Mouse (Mus musculus): ENCODE measurements around the gene Zfp715. TPM values are rescaled to one million over a fixed set of nuclear protein-coding genes. Genes with fewer than 3 reads are reported as not detected.
A peak's percentile ranks its signal among the peaks of the same experiment; 100 is the strongest.

Gene Zfp715
- total and polyA plus RNA-seq, 2 experiments from 2014 or later: 13.4 to 21.2 TPM

DNA sequence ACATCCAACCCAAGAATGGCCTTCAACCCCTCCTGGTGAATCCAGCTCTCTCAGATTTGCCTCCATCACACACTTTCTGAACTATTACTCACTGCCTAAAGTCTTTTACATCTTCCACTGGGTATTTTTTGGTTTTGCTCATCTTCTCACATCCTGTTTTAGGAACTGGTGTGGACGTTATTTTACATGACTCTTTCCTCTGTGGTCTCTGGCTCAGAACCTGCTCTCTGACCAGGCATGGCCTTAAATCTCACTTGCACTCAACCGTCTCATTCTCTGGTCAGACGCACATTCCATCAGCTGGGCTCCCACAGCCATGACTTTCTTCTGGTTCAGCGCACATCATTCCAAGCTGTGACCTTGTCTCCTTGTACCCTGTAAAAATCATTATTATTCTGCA lies 27.7 kb upstream of the Zfp715 start:
- ATAC-seq (no peak), DNase-seq (ENCODE audit: low spot score) (no peak)
- Histone ChIP-seq H3K4me3 (ENCODE audit: low read length) (no peak overlapping the region), H3K4me1 (ENCODE audit: insufficient read depth, low read length) (no peaks in the 10 kb centered on the region), H3K4me2 (ENCODE audit: low read depth, low read length) (no peak overlapping the region), H3K27ac (no peak overlapping the region), H3K36me3 (ENCODE audit: insufficient read depth, low read length) (no peaks in the 10 kb centered on the region), H3K9ac (replicated peaks; ENCODE audit: low read length) (no peak overlapping the region), H3K9me3 (ENCODE audit: low read length) (no peaks in the 10 kb centered on the region), H3K27me3 (ENCODE audit: insufficient read depth, low read length) (no peaks in the 10 kb centered on the region)
- TF ChIP-seq CTCF (IDR thresholded peaks at IDR 0.05; ENCODE audit: low read depth): no peak
- WGBS: 77% methylated on average over 4 of the region's 4 CpGs

DNA sequence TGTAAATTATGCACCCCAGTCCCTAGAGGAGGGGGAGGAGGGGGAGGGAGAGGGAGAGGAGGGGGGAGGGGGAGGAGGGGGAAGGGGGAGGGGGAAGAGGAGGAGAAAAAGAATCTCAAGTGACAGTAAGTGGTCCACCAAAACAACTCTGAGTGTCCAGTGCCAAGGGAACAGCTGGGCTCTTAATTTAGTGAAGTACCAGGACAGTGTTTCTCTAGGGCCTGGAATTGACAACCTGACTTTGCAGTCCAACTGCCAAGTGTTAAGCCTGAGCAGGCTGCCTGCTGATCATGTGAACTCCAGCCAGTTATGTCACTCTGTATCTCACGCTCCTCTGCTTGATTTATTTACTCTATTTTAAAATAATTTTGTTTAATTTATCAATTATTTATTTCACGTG lies 20.8 kb upstream of the Zfp715 start:
- TF ChIP-seq CTCF (IDR thresholded peaks at IDR 0.05; ENCODE audit: low read depth): no peak
- Histone ChIP-seq H3K4me3 (ENCODE audit: low read length) (no peak overlapping the region), H3K27ac (no peak overlapping the region), H3K9ac (replicated peaks; ENCODE audit: low read length) (no peak overlapping the region), H3K36me3 (ENCODE audit: insufficient read depth, low read length) (no peaks in the 10 kb centered on the region), H3K4me2 (ENCODE audit: low read depth, low read length) (no peak overlapping the region), H3K4me1 (ENCODE audit: insufficient read depth, low read length) (no peaks in the 10 kb centered on the region), H3K27me3 (ENCODE audit: insufficient read depth, low read length) (no peaks in the 10 kb centered on the region), H3K9me3 (ENCODE audit: low read length) (no peaks in the 10 kb centered on the region)
- ATAC-seq (peak; percentile 62), DNase-seq (ENCODE audit: low spot score) (peak; percentile 58)
- WGBS: 63% methylated on average over 2 of the region's 2 CpGs

DNA sequence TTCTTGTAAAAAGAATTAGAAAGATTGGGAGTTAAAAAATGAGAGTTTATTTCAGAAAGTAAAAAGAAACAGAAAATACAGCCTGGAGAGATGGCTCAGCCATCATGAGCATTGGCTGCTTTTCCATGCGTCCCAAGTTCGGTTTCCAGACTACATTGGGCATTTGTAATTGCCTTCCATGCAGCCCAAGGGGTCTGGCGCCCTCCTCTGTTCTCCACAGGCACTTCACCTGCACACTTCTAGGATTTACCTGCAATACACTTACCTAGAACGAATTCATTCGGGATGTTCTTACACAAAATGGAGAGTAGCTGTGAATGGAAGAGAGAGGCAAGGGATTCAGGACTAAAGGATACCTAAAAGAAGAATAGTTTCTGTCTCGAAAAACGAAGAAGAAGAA lies 20.1 kb upstream of the Zfp715 start:
- Histone ChIP-seq H3K27me3 (ENCODE audit: insufficient read depth, low read length) (no peaks in the 10 kb centered on the region), H3K4me3 (ENCODE audit: low read length) (no peak overlapping the region), H3K9ac (replicated peaks; ENCODE audit: low read length) (no peak overlapping the region), H3K36me3 (ENCODE audit: insufficient read depth, low read length) (no peaks in the 10 kb centered on the region), H3K27ac (no peak overlapping the region), H3K9me3 (ENCODE audit: low read length) (no peaks in the 10 kb centered on the region), H3K4me1 (ENCODE audit: insufficient read depth, low read length) (no peaks in the 10 kb centered on the region), H3K4me2 (ENCODE audit: low read depth, low read length) (no peak overlapping the region)
- 47% methylated on average over 5 of the region's 7 CpGs for WGBS
- ATAC-seq (no peak), DNase-seq (ENCODE audit: low spot score) (no peak)
- TF ChIP-seq CTCF (IDR thresholded peaks at IDR 0.05; ENCODE audit: low read depth): peak; percentile 54

DNA sequence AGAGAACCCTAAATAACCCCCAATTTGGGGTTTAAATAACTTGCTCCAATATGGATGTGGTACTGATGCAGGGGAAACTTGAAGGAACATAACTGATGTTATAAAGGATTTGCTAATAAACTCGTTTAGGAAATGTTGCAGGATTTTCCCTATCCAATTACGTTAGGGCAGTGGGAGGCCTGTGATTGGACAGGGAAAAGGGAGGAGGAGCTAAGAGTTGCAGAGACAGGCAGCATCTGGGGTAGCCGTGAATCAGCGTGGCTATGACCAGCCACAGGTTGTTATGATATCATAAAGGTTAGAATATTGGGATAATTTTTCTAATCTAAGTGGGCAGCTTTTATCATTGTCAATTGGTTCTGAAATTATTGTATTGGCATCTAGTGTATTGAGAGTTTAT lies 15.0 kb upstream of the Zfp715 start:
- Histone ChIP-seq H3K27ac (no peak overlapping the region), H3K4me2 (ENCODE audit: low read depth, low read length) (no peak overlapping the region), H3K4me1 (ENCODE audit: insufficient read depth, low read length) (no peaks in the 10 kb centered on the region), H3K9me3 (ENCODE audit: low read length) (no peaks in the 10 kb centered on the region), H3K27me3 (ENCODE audit: insufficient read depth, low read length) (no peaks in the 10 kb centered on the region), H3K4me3 (ENCODE audit: low read length) (no peak overlapping the region), H3K9ac (replicated peaks; ENCODE audit: low read length) (no peak overlapping the region), H3K36me3 (ENCODE audit: insufficient read depth, low read length) (no peaks in the 10 kb centered on the region)
- TF ChIP-seq CTCF (IDR thresholded peaks at IDR 0.05; ENCODE audit: low read depth): no peak
- 70% methylated on average over 4 of the region's 4 CpGs for WGBS
- DNase-seq (ENCODE audit: low spot score): no peak
- ATAC-seq: no peak

DNA sequence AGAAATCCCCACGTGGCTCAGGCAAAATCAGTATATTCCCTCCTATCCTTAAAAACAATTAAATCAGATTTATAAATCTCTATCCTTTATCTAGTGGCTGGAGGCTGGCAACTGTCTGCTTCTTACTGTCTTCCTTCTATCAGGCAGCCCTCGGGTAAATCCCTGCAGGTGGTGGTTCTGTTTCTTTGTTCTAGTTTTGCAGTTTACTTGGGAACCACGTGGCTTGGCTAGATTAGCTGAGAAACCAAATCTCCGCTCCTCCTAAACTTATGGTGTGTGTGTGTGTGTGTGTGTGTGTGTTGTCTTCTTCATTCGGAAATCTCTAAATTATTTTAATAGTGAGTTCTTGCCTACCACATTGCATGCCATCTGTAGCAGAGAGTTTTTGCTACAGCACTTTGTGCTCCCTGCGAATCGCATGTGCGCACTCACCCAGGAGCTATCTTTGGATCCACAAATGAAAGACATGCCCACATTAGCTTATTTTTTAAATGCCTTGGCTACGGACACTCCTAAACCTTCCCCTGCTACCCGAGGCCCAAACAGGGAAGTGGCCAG lies 13.2 kb upstream of the Zfp715 start:
- no peaks in the 10 kb centered on the region for H3K9me3 ChIP-seq (ENCODE audit: low read length)
- no peaks in the 10 kb centered on the region for H3K27me3 ChIP-seq (ENCODE audit: insufficient read depth, low read length)
- ATAC-seq: no peak
- DNase-seq (ENCODE audit: low spot score): no peak
- no peaks in the 10 kb centered on the region for H3K4me1 ChIP-seq (ENCODE audit: insufficient read depth, low read length)
- no peak overlapping the region for H3K4me3 ChIP-seq (ENCODE audit: low read length)
- no peak overlapping the region for H3K9ac ChIP-seq (replicated peaks; ENCODE audit: low read length)
- no peaks in the 10 kb centered on the region for H3K36me3 ChIP-seq (ENCODE audit: insufficient read depth, low read length)
- WGBS: 51% methylated on average over 10 of the region's 10 CpGs
- no peak for TF ChIP-seq CTCF (IDR thresholded peaks at IDR 0.05; ENCODE audit: low read depth)
- no peak overlapping the region for H3K27ac ChIP-seq
- no peak overlapping the region for H3K4me2 ChIP-seq (ENCODE audit: low read depth, low read length)

DNA sequence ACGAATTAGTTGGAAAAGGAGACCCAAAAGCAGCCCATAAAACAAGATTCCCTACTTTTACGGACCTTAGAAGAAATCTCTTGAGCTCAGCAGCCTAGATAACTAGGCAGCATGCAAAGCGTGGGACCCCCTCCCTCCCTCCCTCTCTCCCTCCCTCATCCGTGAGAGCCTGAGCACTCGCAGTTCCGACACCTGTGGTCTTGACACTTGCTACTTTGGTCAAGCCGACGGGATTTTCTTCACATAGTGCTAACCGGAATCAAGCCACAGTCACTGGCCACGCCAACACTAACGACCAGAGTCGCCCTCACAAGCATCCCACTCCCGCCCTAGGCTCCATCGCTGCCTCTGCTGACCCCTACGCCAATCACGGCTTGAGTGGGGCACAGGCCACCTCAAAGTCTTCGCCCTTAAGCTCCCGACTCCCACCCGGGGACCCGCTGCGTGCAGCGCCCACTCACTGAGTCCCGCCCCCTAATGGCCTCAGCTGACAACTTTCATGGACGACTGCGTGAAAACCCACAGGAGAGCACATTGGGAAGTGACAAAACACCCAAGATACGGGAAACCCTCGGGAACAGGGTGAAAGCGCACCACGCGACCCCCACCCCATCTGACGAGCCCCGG lies 595 bp downstream of the Zfp715 start:
- peak; percentile 74; the same call in 1 of the 2 replicates for ATAC-seq
- Histone ChIP-seq H3K4me1 (ENCODE audit: insufficient read depth, low read length) (no peaks in the 10 kb centered on the region), H3K27ac (peak overlapping the region; percentile 89), H3K36me3 (ENCODE audit: insufficient read depth, low read length) (peaks cover 5% of the 10 kb centered on the region; the same call in 1 of the 2 replicates), H3K27me3 (ENCODE audit: insufficient read depth, low read length) (no peaks in the 10 kb centered on the region), H3K9ac (replicated peaks; ENCODE audit: low read length) (peak overlapping the region; percentile 80), H3K9me3 (ENCODE audit: low read length) (no peaks in the 10 kb centered on the region), H3K4me3 (ENCODE audit: low read length) (peak overlapping the region; percentile 83), H3K4me2 (ENCODE audit: low read depth, low read length) (peak overlapping the region; percentile 80)
- TF ChIP-seq CTCF (IDR thresholded peaks at IDR 0.05; ENCODE audit: low read depth): peak; percentile 44
- 2% methylated on average over 32 of the region's 32 CpGs for WGBS
- DNase-seq (ENCODE audit: low spot score): peak; percentile 36

DNA sequence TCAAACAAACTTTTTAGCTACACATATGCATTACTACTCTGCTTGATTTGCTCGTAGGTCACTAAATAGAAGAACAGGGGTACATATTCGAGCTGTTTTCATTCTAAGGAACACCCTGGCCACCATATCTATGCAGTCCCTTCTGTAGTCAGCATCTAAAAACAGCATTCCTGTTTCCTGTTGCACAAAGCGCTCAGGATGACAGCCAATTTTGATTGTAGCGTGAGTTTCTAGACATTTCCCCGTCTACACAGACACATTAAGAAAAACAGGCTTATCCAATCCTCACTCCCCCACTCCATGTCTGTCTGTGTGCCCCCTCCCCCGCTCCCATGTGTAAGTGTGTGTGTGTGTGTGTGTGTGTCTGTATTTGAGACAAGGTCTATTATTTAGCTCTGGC lies 1.5 kb downstream of the Zfp715 start:
- no peaks in the 10 kb centered on the region for H3K4me1 ChIP-seq (ENCODE audit: insufficient read depth, low read length)
- H3K36me3 ChIP-seq (ENCODE audit: insufficient read depth, low read length): peaks cover 8% of the 10 kb centered on the region; the same call in 1 of the 2 replicates
- no peaks in the 10 kb centered on the region for H3K9me3 ChIP-seq (ENCODE audit: low read length)
- peak overlapping the region; percentile 80 for H3K4me2 ChIP-seq (ENCODE audit: low read depth, low read length)
- H3K27me3 ChIP-seq (ENCODE audit: insufficient read depth, low read length): no peaks in the 10 kb centered on the region
- no peak overlapping the region for H3K27ac ChIP-seq
- no peak for TF ChIP-seq CTCF (IDR thresholded peaks at IDR 0.05; ENCODE audit: low read depth)
- DNase-seq (ENCODE audit: low spot score) (no peak), ATAC-seq (no peak)
- no peak overlapping the region for H3K9ac ChIP-seq (replicated peaks; ENCODE audit: low read length)
- WGBS: 79% methylated on average over 6 of the region's 6 CpGs
- H3K4me3 ChIP-seq (ENCODE audit: low read length): no peak overlapping the region
